Mouse (Mus musculus) midbrain, embryonic 13.5 days (tissue): ENCODE measurements around the gene Foxb1. TPM values are rescaled to one million over a fixed set of nuclear protein-coding genes. Genes with fewer than 3 reads are reported as not detected.

ENCODE experiments used
- ATAC-seq: fragments of 200-750 bp; cut with Nextera tagmentation; 2 replicates; pipeline ENCODE4 v1.8.0; 2017; ENCODE audit warnings: mild to moderate bottlenecking, moderate TSS enrichment, moderate library complexity
- H3K27ac ChIP-seq: fragments of 300-500 bp; sonication (generic); 2 replicates; pipeline ENCODE4 v1.5.1; 2015; ENCODE audit warnings: inconsistent platforms, mild to moderate bottlenecking, moderate library complexity
- H3K27me3 ChIP-seq: fragments of 300-500 bp; sonication (generic); 2 replicates; pipeline ENCODE4 v1.6.1; 2015; ENCODE audit warnings: mild to moderate bottlenecking, inconsistent platforms
- H3K36me3 ChIP-seq: fragments of 300-500 bp; sonication (generic); 2 replicates; pipeline ENCODE4 v1.6.1; 2015; ENCODE audit warnings: mild to moderate bottlenecking, inconsistent platforms
- H3K4me1 ChIP-seq: fragments of 300-500 bp; sonication (generic); replicated peaks from 2 replicates; pipeline ENCODE4 v1.6.1; 2015; ENCODE audit warnings: inconsistent platforms
- H3K4me2 ChIP-seq: fragments of 300-500 bp; sonication (generic); replicated peaks from 2 replicates; pipeline ENCODE4 v1.6.1; 2015; ENCODE audit warnings: moderate library complexity, mild to moderate bottlenecking, inconsistent platforms
- H3K4me3 ChIP-seq: fragments of 300-500 bp; sonication (generic); replicated peaks from 2 replicates; pipeline ENCODE4 v1.5.1; 2015; ENCODE audit warnings: mild to moderate bottlenecking, inconsistent platforms
- H3K9ac ChIP-seq: fragments of 300-500 bp; sonication (generic); replicated peaks from 2 replicates; pipeline ENCODE4 v1.6.1; 2015; ENCODE audit warnings: mild to moderate bottlenecking, inconsistent platforms
- H3K9me3 ChIP-seq: fragments of 300-500 bp; sonication (generic); 2 replicates; pipeline ENCODE4 v1.6.1; 2016; ENCODE audit warnings: mild to moderate bottlenecking, inconsistent platforms
- WGBS: fragments of 180-500 bp; shearing (Covaris S2); methylation state at CpG from one replicate; pipeline ENCODE4 v1.1.7; 2015; 5-methylcytosine and 5-hydroxymethylcytosine counted together
- polyA plus RNA-seq: library from polyadenylated mRNA; unstranded; fragments of >200 nt; fragmentation: Nextera tagmentation; extraction: Ambion mirVana; gene quantifications from 2 replicates; pipeline ENCODE4 v1.2.1, GENCODE M21; 2015

The Foxb1 gene
- polyA plus RNA-seq, result 14.2 and 20.6 TPM in 2 replicates

DNA sequence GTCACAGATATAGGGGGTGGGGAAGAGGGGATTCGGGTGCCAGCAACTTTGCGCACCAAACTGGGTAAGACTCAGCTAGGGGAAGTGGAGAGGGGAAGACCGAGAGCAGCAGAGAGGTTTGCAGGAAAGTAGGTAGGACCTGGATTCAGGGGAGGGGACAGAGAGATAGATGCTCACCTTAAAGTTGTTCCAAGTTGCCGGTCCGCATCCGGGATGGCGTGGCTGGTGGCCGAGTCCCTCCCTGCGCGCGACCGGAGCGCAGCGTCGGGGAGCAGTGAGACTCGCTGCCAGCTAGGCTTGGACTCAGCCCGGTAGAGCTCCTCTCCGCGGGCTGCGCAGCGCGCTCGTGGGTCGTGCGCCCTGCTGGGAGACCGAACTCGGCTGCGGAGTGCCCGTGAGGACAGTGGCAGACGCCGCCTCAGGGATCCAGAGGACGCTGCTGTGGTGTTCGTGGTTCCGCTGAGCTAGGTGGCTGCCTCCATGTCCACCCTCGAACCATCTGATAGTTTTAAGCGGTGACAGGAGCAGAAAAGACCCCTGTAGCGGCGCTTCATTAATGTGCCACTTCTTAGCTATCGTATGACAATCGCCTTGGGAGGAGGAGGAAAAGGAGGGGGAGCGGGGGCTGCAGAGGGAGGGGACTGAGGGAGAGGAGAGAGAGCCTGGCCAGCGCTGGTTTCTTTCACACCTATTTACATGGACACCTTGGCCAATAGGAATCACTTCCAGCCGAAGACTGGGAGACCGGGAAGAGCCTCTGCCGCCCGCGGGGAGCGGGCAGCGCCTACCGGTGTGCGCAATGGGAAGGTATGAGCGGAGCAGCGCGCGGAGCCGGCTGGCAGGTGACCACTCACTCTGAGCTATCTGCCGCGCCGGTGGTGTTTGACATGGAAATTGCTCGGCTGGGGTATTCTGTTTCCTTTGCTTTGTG lies at the start of gene Foxb1:
Gene Foxb1, minus strand, starts transcription at position 570 of the 931 bp plus-strand sequence.
- Histone ChIP-seq H3K4me1 (peaks cover 88% of the 10 kb centered on the region), H3K4me2 (peak within 1 kb of the TSS; percentile 72), H3K4me3 (peak within 1 kb of the TSS; percentile 52), H3K9me3 (no peaks in the 10 kb centered on the region), H3K27me3 (peaks cover 89% of the 10 kb centered on the region), H3K27ac (peak within 1 kb of the TSS; percentile 76), H3K36me3 (no peaks in the 10 kb centered on the region), H3K9ac (peak within 1 kb of the TSS; percentile 73)
- peak; percentile 27 for ATAC-seq
- WGBS, result 1% methylated on average over 58 of the region's 60 CpGs

DNA sequence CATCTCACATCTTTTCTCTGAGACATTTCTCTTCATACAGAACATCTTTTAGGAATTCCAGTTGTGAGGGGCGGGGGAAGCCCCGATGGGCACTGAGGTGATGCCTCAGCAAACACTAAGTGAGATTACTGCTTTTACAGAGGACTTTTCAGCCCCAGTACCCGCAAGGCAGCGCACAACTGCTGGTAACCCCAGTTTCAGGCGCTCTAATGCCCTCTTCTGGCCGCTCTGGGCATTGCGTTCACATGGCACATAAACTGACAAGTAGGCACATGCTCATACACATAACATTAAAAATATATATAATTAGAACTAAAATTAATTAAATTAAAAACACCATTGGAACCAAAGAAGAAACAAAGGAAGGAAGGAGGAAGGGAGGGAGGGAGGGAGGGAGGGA lies 29.8 kb upstream of the Foxb1 start:
- peaks cover 3% of the 10 kb centered on the region; the same call in 1 of the 2 replicates for H3K9me3 ChIP-seq
- H3K4me3 ChIP-seq, result no peak overlapping the region
- 54% methylated on average over 7 of the region's 7 CpGs for WGBS
- H3K4me1 ChIP-seq, result no peaks in the 10 kb centered on the region
- no peaks in the 10 kb centered on the region for H3K27me3 ChIP-seq
- no peak overlapping the region for H3K27ac ChIP-seq
- no peak overlapping the region for H3K4me2 ChIP-seq
- no peaks in the 10 kb centered on the region for H3K36me3 ChIP-seq
- ATAC-seq, result no peak
- no peak overlapping the region for H3K9ac ChIP-seq

DNA sequence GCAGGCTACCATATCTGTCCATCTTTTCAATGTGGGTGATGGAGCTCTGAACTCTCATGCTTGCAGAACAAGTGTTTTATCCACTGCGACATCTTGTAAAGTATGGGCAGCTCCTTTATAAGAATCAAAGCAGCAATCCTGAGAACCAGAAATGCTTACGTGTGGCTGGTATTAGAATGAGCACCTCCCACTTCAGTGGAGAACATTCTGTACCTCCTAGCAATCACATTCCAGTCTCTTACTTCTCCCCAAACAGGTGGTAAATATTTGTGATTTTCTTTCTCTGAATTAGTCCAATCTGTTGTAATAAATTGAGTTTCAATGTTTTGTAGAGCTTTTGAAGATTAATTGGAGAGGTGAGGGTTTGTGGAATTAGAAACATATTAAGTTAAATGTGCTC lies 19.3 kb upstream of the Foxb1 start:
- H3K4me2 ChIP-seq, result no peak overlapping the region
- H3K27ac ChIP-seq, result no peak overlapping the region
- H3K36me3 ChIP-seq, result no peaks in the 10 kb centered on the region
- no peaks in the 10 kb centered on the region for H3K9me3 ChIP-seq
- H3K9ac ChIP-seq, result no peak overlapping the region
- no peak overlapping the region for H3K4me3 ChIP-seq
- 93% methylated on average over 2 of the region's 2 CpGs for WGBS
- H3K27me3 ChIP-seq, result peaks cover 3% of the 10 kb centered on the region; the same call in 1 of the 2 replicates
- ATAC-seq, result no peak
- H3K4me1 ChIP-seq, result no peaks in the 10 kb centered on the region

- Histone ChIP-seq H3K9me3 (no peaks in the 10 kb centered on the region), H3K4me2 (peak overlapping the region; percentile 47), H3K36me3 (no peaks in the 10 kb centered on the region), H3K9ac (no peak overlapping the region), H3K4me1 (peaks cover 50% of the 10 kb centered on the region), H3K27ac (no peak overlapping the region), H3K27me3 (peaks cover 90% of the 10 kb centered on the region), H3K4me3 (no peak overlapping the region)
- ATAC-seq, result no peak
- WGBS, result 7% methylated on average over 21 of the region's 21 CpGs
These were observed 9.3 kb upstream of the Foxb1 start for GRCm38 (mm10) chr9:69769949-69770585.

GRCm38 (mm10) chr9:69769091-69769948 lies 8.6 kb upstream of the Foxb1 start:
- peak overlapping the region; percentile 47 for H3K4me2 ChIP-seq
- H3K36me3 ChIP-seq, result no peaks in the 10 kb centered on the region
- H3K4me1 ChIP-seq, result peaks cover 58% of the 10 kb centered on the region
- H3K27me3 ChIP-seq, result peaks cover 94% of the 10 kb centered on the region
- 0 out of 2 replicates have a peak, but pooled peaks have one; percentile 22 for ATAC-seq
- WGBS, result under 1% methylated on average over 36 of the region's 36 CpGs
- no peaks in the 10 kb centered on the region for H3K9me3 ChIP-seq
- no peak overlapping the region; the same call in 1 of the 2 replicates for H3K9ac ChIP-seq
- peak overlapping the region; percentile 30 for H3K4me3 ChIP-seq
- no peak overlapping the region for H3K27ac ChIP-seq

- Histone ChIP-seq H3K4me2 (peak overlapping the region; percentile 47), H3K4me3 (peak overlapping the region; percentile 30)
These were observed 7.6 kb upstream of the Foxb1 start for GRCm38 (mm10) chr9:69768136-69768875.

GRCm38 (mm10) chr9:69767421-69767820 lies 6.7 kb upstream of the Foxb1 start:
- no peak for ATAC-seq
- WGBS, result 0% methylated on average over 9 of the region's 12 CpGs

More at GRCm38 (mm10) chr9:69768136-69768875, 7.6 kb upstream of the Foxb1 start:
- under 1% methylated on average over 28 of the region's 28 CpGs for WGBS
- Histone ChIP-seq H3K4me1 (peaks cover 68% of the 10 kb centered on the region), H3K9me3 (no peaks in the 10 kb centered on the region), H3K9ac (0 out of 2 replicates have a peak overlapping the region, but pooled peaks have one; percentile 14), H3K27me3 (peaks cover 95% of the 10 kb centered on the region), H3K27ac (peak overlapping the region; percentile 16; the same call in 1 of the 2 replicates), H3K36me3 (no peaks in the 10 kb centered on the region)
- no peak for ATAC-seq

DNA sequence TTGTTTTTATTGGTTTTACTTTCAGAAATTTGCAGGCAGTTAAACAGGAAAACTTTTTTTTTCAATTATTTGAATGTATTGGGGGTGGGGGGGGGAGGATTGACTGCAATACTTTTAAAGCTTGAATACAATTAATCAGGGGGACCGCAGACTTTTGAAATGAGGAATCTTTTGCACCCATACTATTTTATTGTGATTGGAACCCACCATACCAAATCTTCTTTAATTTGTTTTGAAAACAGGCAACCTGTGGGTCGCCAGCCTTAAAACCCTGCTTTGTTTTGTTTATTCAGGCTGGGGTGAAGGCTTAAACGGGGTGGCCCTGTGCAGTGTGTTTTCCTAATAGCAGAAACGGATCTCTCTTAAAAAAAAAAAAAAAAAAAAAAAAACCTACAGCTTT lies 6.2 kb upstream of the Foxb1 start:
- peaks cover 81% of the 10 kb centered on the region for H3K4me1 ChIP-seq
- H3K36me3 ChIP-seq, result no peaks in the 10 kb centered on the region
- H3K27me3 ChIP-seq, result peaks cover 91% of the 10 kb centered on the region
- 0% methylated on average over 4 of the region's 4 CpGs for WGBS
- no peak overlapping the region for H3K9ac ChIP-seq
- no peak overlapping the region for H3K4me3 ChIP-seq
- no peak overlapping the region for H3K27ac ChIP-seq
- H3K9me3 ChIP-seq, result no peaks in the 10 kb centered on the region
- ATAC-seq, result no peak
- peak overlapping the region; percentile 47 for H3K4me2 ChIP-seq

More at GRCm38 (mm10) chr9:69767421-69767820, 6.7 kb upstream of the Foxb1 start:
- H3K4me2 ChIP-seq, result peak overlapping the region; percentile 47
- peak overlapping the region; percentile 30 for H3K4me3 ChIP-seq
- H3K9me3 ChIP-seq, result no peaks in the 10 kb centered on the region
- H3K36me3 ChIP-seq, result no peaks in the 10 kb centered on the region
- 0 out of 2 replicates have a peak overlapping the region, but pooled peaks have one; percentile 14 for H3K9ac ChIP-seq
- H3K27me3 ChIP-seq, result peaks cover 96% of the 10 kb centered on the region
- peaks cover 77% of the 10 kb centered on the region for H3K4me1 ChIP-seq
- H3K27ac ChIP-seq, result peak overlapping the region; percentile 16; the same call in 1 of the 2 replicates

GRCm38 (mm10) chr9:69766301-69766700 lies 5.6 kb upstream of the Foxb1 start:
- H3K4me2 ChIP-seq, result peak overlapping the region; percentile 72

GRCm38 (mm10) chr9:69765483-69766050 lies 4.8 kb upstream of the Foxb1 start:
- WGBS, result 1% methylated on average over 8 of the region's 8 CpGs
- Histone ChIP-seq H3K27ac (peak overlapping the region; percentile 61; the same call in 1 of the 2 replicates), H3K4me3 (no peak overlapping the region), H3K4me1 (peaks cover 95% of the 10 kb centered on the region), H3K36me3 (no peaks in the 10 kb centered on the region), H3K4me2 (peak overlapping the region; percentile 72), H3K9me3 (no peaks in the 10 kb centered on the region), H3K9ac (0 out of 2 replicates have a peak overlapping the region, but pooled peaks have one; percentile 23), H3K27me3 (peaks cover 90% of the 10 kb centered on the region)
- ATAC-seq, result no peak

More at GRCm38 (mm10) chr9:69766301-69766700, 5.6 kb upstream of the Foxb1 start:
- under 1% methylated on average over 8 of the region's 8 CpGs for WGBS
- Histone ChIP-seq H3K4me1 (peaks cover 88% of the 10 kb centered on the region), H3K36me3 (no peaks in the 10 kb centered on the region), H3K9ac (no peak overlapping the region), H3K4me3 (no peak overlapping the region), H3K9me3 (no peaks in the 10 kb centered on the region), H3K27ac (0 out of 2 replicates have a peak overlapping the region, but pooled peaks have one; percentile 14), H3K27me3 (peaks cover 90% of the 10 kb centered on the region)
- no peak for ATAC-seq
